Mouse (Mus musculus): Measurements from ENCODE around the gene Rpl21. TPM values are rescaled to one million over a fixed set of nuclear protein-coding genes. Genes with fewer than 3 reads are reported as not detected.
A peak's percentile ranks its signal among the peaks of the same experiment; 100 is the strongest.

Gene Rpl21
- polyA plus RNA-seq, 1 experiment from 2014 or later: 585 TPM

GRCm38 (mm10) chr5:146806004-146806430, 26.7 kb upstream of the Rpl21 start:
- Histone ChIP-seq H3K9ac (no peak overlapping the region), H3K4me2 (replicated peaks) (no peak overlapping the region), H3K27me3 (replicated peaks) (no peaks in the 10 kb centered on the region), H3K4me1 (replicated peaks) (no peaks in the 10 kb centered on the region), H3K4me3 (replicated peaks) (no peak overlapping the region), H3K27ac (no peak overlapping the region), H3K36me3 (no peaks in the 10 kb centered on the region), H3K9me3 (no peaks in the 10 kb centered on the region)
- 76% methylated on average over 8 of the region's 8 CpGs for WGBS
- ATAC-seq: no peak

GRCm38 (mm10) chr5:146809951-146810350, 22.7 kb upstream of the Rpl21 start:
- Histone ChIP-seq H3K36me3 (no peaks in the 10 kb centered on the region), H3K27ac (no peak overlapping the region), H3K4me3 (replicated peaks) (no peak overlapping the region), H3K27me3 (replicated peaks) (no peaks in the 10 kb centered on the region), H3K9ac (no peak overlapping the region), H3K9me3 (no peaks in the 10 kb centered on the region), H3K4me1 (replicated peaks) (no peaks in the 10 kb centered on the region), H3K4me2 (replicated peaks) (no peak overlapping the region)
- no peak for ATAC-seq
- 81% methylated on average over 5 of the region's 5 CpGs for WGBS

- Histone ChIP-seq H3K27ac (no peak overlapping the region), H3K9me3 (no peaks in the 10 kb centered on the region), H3K36me3 (no peaks in the 10 kb centered on the region), H3K4me3 (replicated peaks) (no peak overlapping the region), H3K4me1 (replicated peaks) (no peaks in the 10 kb centered on the region), H3K9ac (no peak overlapping the region), H3K27me3 (replicated peaks) (no peaks in the 10 kb centered on the region), H3K4me2 (replicated peaks) (no peak overlapping the region)
- ATAC-seq: no peak
- 87% methylated on average over 5 of the region's 5 CpGs for WGBS
These were observed 19.8 kb upstream of the Rpl21 start for GRCm38 (mm10) chr5:146812866-146813265.

GRCm38 (mm10) chr5:146813421-146813820, 19.3 kb upstream of the Rpl21 start:
- Histone ChIP-seq H3K9me3 (no peaks in the 10 kb centered on the region), H3K36me3 (no peaks in the 10 kb centered on the region), H3K4me2 (replicated peaks) (no peak overlapping the region), H3K27ac (no peak overlapping the region), H3K4me3 (replicated peaks) (no peak overlapping the region), H3K9ac (no peak overlapping the region), H3K4me1 (replicated peaks) (no peaks in the 10 kb centered on the region), H3K27me3 (replicated peaks) (no peaks in the 10 kb centered on the region)
- WGBS: 89% methylated on average over 4 of the region's 4 CpGs
- no peak for ATAC-seq

GRCm38 (mm10) chr5:146815394-146815793, 17.3 kb upstream of the Rpl21 start:
- H3K9me3 ChIP-seq: no peaks in the 10 kb centered on the region
- WGBS: 82% methylated on average over 4 of the region's 4 CpGs
- ATAC-seq: no peak
- H3K36me3 ChIP-seq: no peaks in the 10 kb centered on the region
- no peak overlapping the region for H3K4me3 ChIP-seq (replicated peaks)
- no peak overlapping the region for H3K9ac ChIP-seq
- H3K27ac ChIP-seq: no peak overlapping the region
- H3K27me3 ChIP-seq (replicated peaks): no peaks in the 10 kb centered on the region
- no peaks in the 10 kb centered on the region for H3K4me1 ChIP-seq (replicated peaks)
- no peak overlapping the region for H3K4me2 ChIP-seq (replicated peaks)

- H3K9me3 ChIP-seq: no peaks in the 10 kb centered on the region
- no peaks in the 10 kb centered on the region for H3K27me3 ChIP-seq (replicated peaks)
- WGBS: 81% methylated on average over 8 of the region's 8 CpGs
- no peaks in the 10 kb centered on the region for H3K4me1 ChIP-seq (replicated peaks)
- no peak overlapping the region for H3K4me2 ChIP-seq (replicated peaks)
- H3K9ac ChIP-seq: no peak overlapping the region
- no peak overlapping the region for H3K4me3 ChIP-seq (replicated peaks)
- no peak overlapping the region for H3K27ac ChIP-seq
- ATAC-seq: no peak
- H3K36me3 ChIP-seq: no peaks in the 10 kb centered on the region
These were observed 15.1 kb upstream of the Rpl21 start for GRCm38 (mm10) chr5:146817583-146817982.

DNA sequence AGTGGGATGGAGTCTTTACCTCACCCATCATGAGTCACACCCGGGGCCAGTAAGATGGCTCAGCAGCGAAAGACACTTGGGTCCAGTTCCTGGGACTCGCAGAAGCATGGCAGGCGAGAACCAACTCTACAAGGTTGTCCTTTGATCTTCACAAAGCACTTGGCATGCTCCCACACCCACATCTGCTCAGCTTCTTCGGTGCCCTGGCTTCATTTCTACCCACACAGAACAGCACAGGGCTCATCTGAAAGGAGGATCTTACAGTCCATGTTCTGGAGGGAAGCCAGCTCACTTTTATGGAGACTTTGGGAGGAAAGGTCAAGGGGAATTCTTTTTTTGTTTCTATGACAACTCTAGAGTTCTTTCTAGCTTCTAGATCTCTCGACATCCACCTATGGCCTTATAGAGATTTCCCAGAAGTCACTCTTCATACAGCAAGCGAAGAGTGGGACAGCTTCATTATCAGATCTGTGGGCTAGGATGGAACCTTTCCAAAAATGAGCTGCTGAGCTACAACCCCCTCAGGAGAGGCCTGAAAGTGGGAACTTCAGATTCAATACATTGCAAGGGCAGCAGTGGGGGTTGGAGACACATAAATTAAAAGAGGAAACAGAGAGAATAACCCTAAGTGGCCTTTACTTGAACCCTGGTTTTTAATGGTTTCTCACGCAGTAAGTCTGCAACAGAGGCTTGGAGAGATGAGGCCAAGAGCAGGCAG, 13.6 kb upstream of the Rpl21 start:
- WGBS: 70% methylated on average over 8 of the region's 8 CpGs
- Histone ChIP-seq H3K36me3 (no peaks in the 10 kb centered on the region), H3K27ac (no peak overlapping the region), H3K4me1 (replicated peaks) (no peaks in the 10 kb centered on the region), H3K4me2 (replicated peaks) (no peak overlapping the region), H3K27me3 (replicated peaks) (no peaks in the 10 kb centered on the region), H3K9me3 (no peaks in the 10 kb centered on the region), H3K4me3 (replicated peaks) (no peak overlapping the region), H3K9ac (no peak overlapping the region)
- no peak for ATAC-seq

- H3K36me3 ChIP-seq: no peaks in the 10 kb centered on the region
- H3K4me1 ChIP-seq (replicated peaks): peaks cover 3% of the 10 kb centered on the region; the same call in 1 of the 2 replicates
- H3K27ac ChIP-seq: no peak overlapping the region
- no peak overlapping the region for H3K4me3 ChIP-seq (replicated peaks)
- no peaks in the 10 kb centered on the region for H3K27me3 ChIP-seq (replicated peaks)
- ATAC-seq: no peak
- H3K4me2 ChIP-seq (replicated peaks): no peak overlapping the region
- 85% methylated on average over 5 of the region's 5 CpGs for WGBS
- H3K9me3 ChIP-seq: no peaks in the 10 kb centered on the region
- H3K9ac ChIP-seq: no peak overlapping the region
These were observed 9.7 kb upstream of the Rpl21 start for GRCm38 (mm10) chr5:146823005-146823404.

GRCm38 (mm10) chr5:146829528-146829927, 3.2 kb upstream of the Rpl21 start:
- no peaks in the 10 kb centered on the region for H3K27me3 ChIP-seq (replicated peaks)
- H3K4me1 ChIP-seq (replicated peaks): peaks cover 6% of the 10 kb centered on the region; the same call in 1 of the 2 replicates
- H3K9ac ChIP-seq: no peak overlapping the region
- no peaks in the 10 kb centered on the region for H3K9me3 ChIP-seq
- no peak overlapping the region for H3K4me3 ChIP-seq (replicated peaks)
- H3K27ac ChIP-seq: no peak overlapping the region
- no peak for ATAC-seq
- H3K4me2 ChIP-seq (replicated peaks): no peak overlapping the region
- H3K36me3 ChIP-seq: peaks cover 4% of the 10 kb centered on the region
- 55% methylated on average over 8 of the region's 8 CpGs for WGBS

- Histone ChIP-seq H3K9ac (peak overlapping the region; percentile 95; the same call in 1 of the 2 replicates), H3K4me1 (replicated peaks) (0 out of 2 replicates have a peak, but pooled peaks cover 3% of the 10 kb centered on the region), H3K9me3 (no peaks in the 10 kb centered on the region), H3K4me3 (replicated peaks) (peak overlapping the region; percentile 72), H3K4me2 (replicated peaks) (peak overlapping the region; percentile 70), H3K36me3 (peaks cover 19% of the 10 kb centered on the region), H3K27me3 (replicated peaks) (no peaks in the 10 kb centered on the region), H3K27ac (peak overlapping the region; percentile 84)
- ATAC-seq: no peak; the same call in 1 of the 2 replicates
- WGBS: 52% methylated on average over 7 of the region's 7 CpGs
These were observed 288 bp upstream of the Rpl21 start for GRCm38 (mm10) chr5:146832435-146832768.

GRCm38 (mm10) chr5:146833673-146834201, 1.0 kb downstream of the Rpl21 start:
- Histone ChIP-seq H3K4me2 (replicated peaks) (peak overlapping the region; percentile 70), H3K27me3 (replicated peaks) (no peaks in the 10 kb centered on the region), H3K4me3 (replicated peaks) (peak overlapping the region; percentile 72), H3K9ac (peak overlapping the region; percentile 95), H3K4me1 (replicated peaks) (0 out of 2 replicates have a peak, but pooled peaks cover 3% of the 10 kb centered on the region), H3K36me3 (peaks cover 19% of the 10 kb centered on the region), H3K27ac (peak overlapping the region; percentile 84), H3K9me3 (no peaks in the 10 kb centered on the region)
- no peak for ATAC-seq
- WGBS: 15% methylated on average over 8 of the region's 8 CpGs

GRCm38 (mm10) chr5:146834959-146835358, 2.3 kb downstream of the Rpl21 start:
- H3K9ac ChIP-seq: no peak overlapping the region
- 0 out of 2 replicates have a peak, but pooled peaks cover 3% of the 10 kb centered on the region for H3K4me1 ChIP-seq (replicated peaks)
- H3K27me3 ChIP-seq (replicated peaks): no peaks in the 10 kb centered on the region
- no peak overlapping the region for H3K27ac ChIP-seq
- peak overlapping the region; percentile 70 for H3K4me2 ChIP-seq (replicated peaks)
- H3K9me3 ChIP-seq: no peaks in the 10 kb centered on the region
- H3K36me3 ChIP-seq: peaks cover 19% of the 10 kb centered on the region
- H3K4me3 ChIP-seq (replicated peaks): no peak overlapping the region
- ATAC-seq: no peak
- 80% methylated on average over 8 of the region's 8 CpGs for WGBS
